Mouse (Mus musculus) liver, embryonic 14.5 days (tissue): Measurements from ENCODE around the gene Wnt6. TPM values are rescaled to one million over a fixed set of nuclear protein-coding genes. Genes with fewer than 3 reads are reported as not detected.

ENCODE experiments used
- ATAC-seq: fragments of 200-750 bp; cut with Nextera tagmentation; 2 replicates; pipeline ENCODE4 v1.8.0; 2017; ENCODE audit warnings: moderate number of reproducible peaks, mild to moderate bottlenecking, moderate library complexity; ENCODE audit not compliant: insufficient read depth
- DNase-seq, 3 experiments: peaks; one replicate each; pipeline ENCODE4 v3.0.0-alpha.2; 2012 to 2013; ENCODE audit warnings: low read depth in 3 of 3, low spot score in 3 of 3
- H3K27ac ChIP-seq: fragments of 300-500 bp; sonication (generic); 2 replicates; pipeline ENCODE4 v1.5.1; 2014; ENCODE audit warnings: moderate library complexity, mild to moderate bottlenecking, control low read depth, inconsistent platforms
- H3K27me3 ChIP-seq: fragments of 300-500 bp; sonication (generic); 2 replicates; pipeline ENCODE4 v1.6.1; 2014; ENCODE audit warnings: mild to moderate bottlenecking, low read length, moderate library complexity; ENCODE audit not compliant: control insufficient read depth, insufficient read depth
- H3K36me3 ChIP-seq: fragments of 300-500 bp; sonication (generic); replicated peaks from 2 replicates; pipeline ENCODE4 v1.6.1; 2014; ENCODE audit warnings: low read depth; ENCODE audit not compliant: control insufficient read depth, insufficient read depth
- H3K4me1 ChIP-seq, 2 experiments: fragments of 200-500 bp in 1 of 2; fragments of 300-500 bp in 1 of 2; sonication (generic) in 1 of 2; replicated peaks; 2 replicates each; pipeline ENCODE4 v1.6.1; 2012 to 2014; ENCODE audit warnings: antibody characterized with exemption in 1 of 2, inconsistent platforms in 1 of 2, low read length in 1 of 2; ENCODE audit not compliant: control insufficient read depth in 2 of 2, insufficient read depth in 2 of 2
- H3K4me2 ChIP-seq: fragments of 300-500 bp; sonication (generic); 2 replicates; pipeline ENCODE4 v1.6.1; 2014; ENCODE audit warnings: low read depth, mild to moderate bottlenecking, control low read depth, moderate library complexity
- H3K4me3 ChIP-seq, 2 experiments: fragments of 200-500 bp in 1 of 2; fragments of 300-500 bp in 1 of 2; sonication (generic) in 1 of 2; 2 replicates each; pipeline ENCODE4 v1.5.1; 2012 to 2014; ENCODE audit warnings: low read depth in 2 of 2, low read length in 2 of 2, mild to moderate bottlenecking in 2 of 2, control low read depth in 1 of 2, inconsistent platforms in 1 of 2, moderate library complexity in 1 of 2; ENCODE audit not compliant: insufficient read depth in 1 of 2
- H3K9ac ChIP-seq: fragments of 300-500 bp; sonication (generic); replicated peaks from 2 replicates; pipeline ENCODE4 v1.6.1; 2014; ENCODE audit warnings: mild to moderate bottlenecking, control low read depth, moderate library complexity
- H3K9me3 ChIP-seq: fragments of 300-500 bp; sonication (generic); 2 replicates; pipeline ENCODE4 v1.6.1; 2016; ENCODE audit warnings: low read length, mixed read lengths; ENCODE audit not compliant: control insufficient read depth
- CTCF ChIP-seq: IDR thresholded peaks from 2 replicates; pipeline ENCODE4 v1.5.1; 2016; ENCODE audit warnings: antibody characterized with exemption, low read depth, control low read depth
- EP300 ChIP-seq: IDR thresholded peaks from 2 replicates; pipeline ENCODE4 v1.6.1; 2016; ENCODE audit warnings: antibody characterized with exemption, low read depth
- WGBS: fragments of 180-500 bp; shearing (Covaris S2); extraction: QIAGEN DNeasy Blood & Tissue Kit; methylation state at CpG from one replicate; pipeline ENCODE4 v1.1.7; 2014; ENCODE audit not compliant: insufficient replicate concordance; 5-methylcytosine and 5-hydroxymethylcytosine counted together
- polyA plus RNA-seq, 2 experiments: library from polyadenylated mRNA; depleted of rRNA in 1 of 2; stranded (reverse) in 1 of 2; unstranded in 1 of 2; fragments of >200 nt; fragmentation: Nextera tagmentation in 1 of 2; extraction: Ambion mirVana in 1 of 2; gene quantifications; 2 replicates each; pipeline versions ENCODE4 v1.2.1 to v1.2.3; 2012 to 2014

The Wnt6 gene
- polyA plus RNA-seq, 2 experiments, result 0.06 to 0.10 TPM

DNA sequence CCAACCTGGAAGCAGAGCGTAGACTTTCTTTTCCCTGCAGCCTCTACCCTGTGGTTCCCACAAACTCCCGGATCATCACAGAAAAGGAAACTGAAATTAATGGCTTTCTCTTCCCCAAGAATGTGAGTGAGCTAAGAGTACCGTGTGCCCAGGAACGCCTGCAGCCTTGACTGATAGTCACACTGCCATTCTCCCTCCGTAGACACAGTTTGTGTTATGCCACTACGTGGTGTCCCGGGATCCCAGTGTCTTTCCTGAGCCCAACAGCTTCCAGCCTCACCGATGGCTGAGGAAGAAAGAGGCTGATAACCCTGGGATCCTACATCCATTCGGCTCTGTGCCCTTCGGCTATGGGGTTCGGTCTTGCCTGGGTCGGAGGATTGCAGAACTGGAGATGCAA, 34.7 kb upstream of the Wnt6 start:
- ATAC-seq (no peak), DNase-seq (no peak)
- Histone ChIP-seq H3K4me2 (no peak overlapping the region), H3K27ac (no peak overlapping the region), H3K36me3 (no peaks in the 10 kb centered on the region), H3K9me3 (no peaks in the 10 kb centered on the region), H3K27me3 (no peaks in the 10 kb centered on the region), H3K4me3 (no peak overlapping the region), H3K4me1 (no peaks in the 10 kb centered on the region), H3K9ac (no peak overlapping the region)
- TF ChIP-seq EP300 (no peak), CTCF (no peak)
- 70% methylated on average over 12 of the region's 12 CpGs for WGBS

DNA sequence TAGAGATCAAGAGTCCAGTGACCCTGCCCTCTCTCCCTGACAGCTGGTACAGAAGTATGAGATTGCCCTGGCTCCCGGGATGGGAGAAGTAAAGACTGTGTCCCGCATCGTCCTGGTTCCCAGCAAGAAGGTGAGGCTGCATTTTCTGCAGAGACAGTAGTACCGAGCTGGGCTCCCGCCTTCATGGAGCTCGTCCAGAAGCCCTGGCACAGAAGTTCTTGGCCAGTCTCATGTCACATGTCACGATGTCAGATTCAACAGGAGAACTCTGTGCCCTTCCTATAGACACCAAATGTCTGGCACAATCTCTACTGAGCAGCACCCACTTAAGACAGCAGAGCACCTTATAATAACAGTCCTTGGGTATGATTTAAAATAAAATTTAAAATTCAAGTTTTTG, 34.2 kb upstream of the Wnt6 start:
- H3K4me3 ChIP-seq, result no peak overlapping the region
- TF ChIP-seq EP300 (no peak), CTCF (no peak)
- H3K4me2 ChIP-seq, result no peak overlapping the region
- no peaks in the 10 kb centered on the region for H3K27me3 ChIP-seq
- no peaks in the 10 kb centered on the region for H3K9me3 ChIP-seq
- no peak overlapping the region for H3K9ac ChIP-seq
- no peaks in the 10 kb centered on the region for H3K36me3 ChIP-seq
- 66% methylated on average over 7 of the region's 7 CpGs for WGBS
- DNase-seq, result no peak
- H3K27ac ChIP-seq, result no peak overlapping the region
- no peak for ATAC-seq
- H3K4me1 ChIP-seq, result no peaks in the 10 kb centered on the region

DNA sequence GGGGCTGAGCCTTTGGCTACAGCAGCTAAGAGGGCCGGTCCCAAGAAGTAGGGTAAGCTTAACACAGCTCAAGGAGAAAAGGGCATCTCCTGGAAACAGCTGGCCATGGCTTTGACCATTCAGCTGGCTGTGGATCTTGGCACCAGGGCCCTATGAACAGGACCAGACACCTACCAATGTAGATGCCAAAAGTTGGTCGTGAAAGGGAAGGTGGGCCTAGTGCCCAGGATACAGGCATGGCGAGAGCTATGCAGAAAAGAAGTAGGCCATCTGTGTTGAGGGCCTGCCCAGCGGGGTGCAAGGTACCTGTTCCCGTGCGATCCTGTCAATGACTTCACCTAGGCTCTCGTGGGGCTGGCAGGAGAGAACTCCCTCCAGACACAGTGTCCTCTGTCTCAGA, 30.8 kb upstream of the Wnt6 start:
- no peaks in the 10 kb centered on the region for H3K36me3 ChIP-seq
- 53% methylated on average over 7 of the region's 7 CpGs for WGBS
- H3K4me2 ChIP-seq, result no peak overlapping the region
- no peak overlapping the region for H3K27ac ChIP-seq
- no peaks in the 10 kb centered on the region for H3K4me1 ChIP-seq
- H3K27me3 ChIP-seq, result no peaks in the 10 kb centered on the region
- TF ChIP-seq CTCF (no peak), EP300 (no peak)
- no peak overlapping the region for H3K4me3 ChIP-seq
- DNase-seq, result no peak
- H3K9ac ChIP-seq, result no peak overlapping the region
- no peaks in the 10 kb centered on the region for H3K9me3 ChIP-seq
- ATAC-seq, result no peak

DNA sequence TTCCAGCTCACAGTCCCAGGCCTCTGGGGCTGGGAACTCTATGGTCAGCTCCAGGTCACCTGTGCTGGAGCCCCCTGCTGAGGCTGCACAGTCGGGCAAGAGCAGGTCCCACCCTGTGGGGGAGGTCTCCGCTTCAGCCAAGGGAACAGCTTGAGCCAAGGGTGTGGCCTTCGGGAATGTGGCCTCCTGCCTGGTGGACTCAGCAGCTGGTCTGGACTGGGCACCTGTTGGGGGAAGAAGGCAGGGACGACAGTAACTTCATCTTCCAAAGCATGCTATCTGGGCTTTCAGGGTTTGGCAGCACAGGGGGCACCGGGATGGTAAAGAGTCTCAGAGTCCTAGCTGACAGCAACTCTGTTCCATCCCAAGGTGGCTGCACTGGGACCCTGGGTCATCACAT, 24.4 kb upstream of the Wnt6 start:
- no peaks in the 10 kb centered on the region for H3K9me3 ChIP-seq
- no peak overlapping the region for H3K4me2 ChIP-seq
- H3K4me1 ChIP-seq, result no peaks in the 10 kb centered on the region
- no peak overlapping the region for H3K27ac ChIP-seq
- DNase-seq, result no peak
- TF ChIP-seq CTCF (no peak), EP300 (no peak)
- no peaks in the 10 kb centered on the region for H3K36me3 ChIP-seq
- ATAC-seq, result no peak
- no peaks in the 10 kb centered on the region; the same call in 1 of the 2 replicates for H3K27me3 ChIP-seq
- no peak overlapping the region for H3K4me3 ChIP-seq
- WGBS, result 53% methylated on average over 5 of the region's 5 CpGs
- no peak overlapping the region for H3K9ac ChIP-seq

DNA sequence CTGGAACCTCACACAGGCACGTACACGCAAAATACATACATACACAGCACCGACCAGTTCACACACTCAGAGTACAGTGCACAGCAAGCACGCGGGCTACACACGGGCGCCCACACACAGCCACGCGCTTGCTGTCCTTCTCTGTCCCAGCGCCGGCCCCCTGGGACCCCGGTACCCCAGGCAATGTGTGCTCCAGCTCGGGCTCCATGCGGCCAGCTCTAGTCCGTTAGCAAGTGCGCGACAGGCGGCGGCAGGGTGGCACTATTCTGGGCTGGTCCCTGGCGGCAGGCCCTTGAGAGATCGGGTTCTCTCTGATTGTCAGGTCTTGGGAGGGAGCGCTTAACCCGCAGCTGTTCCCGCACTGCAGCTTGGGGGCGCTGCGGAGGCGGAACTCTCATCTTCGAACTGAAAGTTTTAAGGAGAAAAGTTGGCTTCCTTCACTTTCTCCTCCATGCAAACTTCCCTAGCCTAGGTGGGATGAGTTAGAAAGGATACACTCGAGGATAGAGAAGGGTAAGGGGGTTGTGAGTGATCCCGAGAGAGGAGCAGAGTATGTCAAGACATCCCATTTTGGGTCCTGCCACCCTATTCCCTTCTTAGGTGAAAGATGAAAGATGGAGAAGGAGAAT, 22.9 kb upstream of the Wnt6 start, which contains the start of gene Prkag3:
Gene Prkag3 (minus strand): TSS at position 579 of the 629 bp plus-strand sequence.
- Histone ChIP-seq H3K4me1 (no peaks in the 10 kb centered on the region), H3K27me3 (no peaks in the 10 kb centered on the region; the same call in 1 of the 2 replicates), H3K4me2 (peak within 1 kb of the TSS; percentile 50), H3K27ac (no peak within 1 kb of the TSS), H3K4me3 (no peak within 1 kb of the TSS), H3K9me3 (no peaks in the 10 kb centered on the region), H3K36me3 (no peaks in the 10 kb centered on the region), H3K9ac (no peak within 1 kb of the TSS)
- WGBS, result 9% methylated on average over 30 of the region's 30 CpGs
- no peak for TF ChIP-seq EP300
- peak; percentile 64 for TF ChIP-seq CTCF
- DNase-seq (peak in 1 of 3 experiments; percentile 10), ATAC-seq (no peak)
